Mouse (Mus musculus): ENCODE data around the gene Vmn2r17. TPM values are rescaled to one million over a fixed set of nuclear protein-coding genes. Genes with fewer than 3 reads are reported as not detected.

Gene Vmn2r17
- polyA plus RNA-seq (2012; rRNA removed), result not detected in 2 replicates

DNA sequence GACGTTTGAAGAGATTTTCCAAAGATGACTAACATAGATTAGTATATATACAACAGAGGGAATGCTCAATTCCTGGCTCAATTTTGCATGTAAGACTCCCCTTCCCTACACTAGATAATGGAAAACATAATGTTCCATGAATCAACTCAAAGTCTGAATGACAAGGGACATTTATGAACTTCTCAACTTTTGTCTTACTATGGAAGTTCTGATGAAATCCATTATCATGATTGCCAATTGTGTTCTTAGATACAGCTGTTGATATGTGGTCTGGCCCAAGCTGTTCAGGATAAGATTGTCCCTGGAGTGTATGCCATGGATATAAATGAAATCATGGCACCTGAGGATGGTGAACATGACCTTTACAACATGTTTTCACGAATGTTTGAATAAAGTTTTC, at the start of gene Vmn2r17:
Gene Vmn2r17 (plus strand): TSS at position 301 of the 400 bp plus-strand sequence.
- H3K36me3 ChIP-seq (ENCODE audit: control insufficient read depth, insufficient read depth, low read length), result no peaks in the 10 kb centered on the region
- no peak within 1 kb of the TSS for H3K4me3 ChIP-seq (ENCODE audit: control insufficient read depth, low read depth, low read length)
- H3K4me1 ChIP-seq (ENCODE audit: control insufficient read depth, insufficient read depth, low read length), result no peaks in the 10 kb centered on the region
- H3K27ac ChIP-seq (ENCODE audit: control insufficient read depth, insufficient read depth, low read depth, low read length), result no peak within 1 kb of the TSS
- TF ChIP-seq POLR2A (IDR thresholded peaks at IDR 0.05; ENCODE audit: control insufficient read depth, low read depth, low read length), result no peak
- H3K27me3 ChIP-seq (ENCODE audit: control insufficient read depth, insufficient read depth, low read length), result no peaks in the 10 kb centered on the region

GRCm38 (mm10) chr5:109466576-109467506, 47.4 kb downstream of the Vmn2r17 start:
- TF ChIP-seq POLR2A (IDR thresholded peaks at IDR 0.05; ENCODE audit: control insufficient read depth, low read depth, low read length), result peak; percentile 24; the same call in 1 of the 2 replicates
- no peak for TF ChIP-seq CTCF (IDR thresholded peaks at IDR 0.05; ENCODE audit: control insufficient read depth, insufficient read depth, insufficient replicate concordance, low read depth, low read length)
- H3K27ac ChIP-seq (ENCODE audit: control insufficient read depth, insufficient read depth, low read depth, low read length), result no peak overlapping the region
- peaks cover 2% of the 10 kb centered on the region; the same call in 1 of the 2 replicates for H3K4me1 ChIP-seq (ENCODE audit: control insufficient read depth, insufficient read depth, low read length)
- H3K27me3 ChIP-seq (ENCODE audit: control insufficient read depth, insufficient read depth, low read length), result no peaks in the 10 kb centered on the region
- no peaks in the 10 kb centered on the region for H3K36me3 ChIP-seq (ENCODE audit: control insufficient read depth, insufficient read depth, low read length)
- peak overlapping the region; percentile 84 for H3K4me3 ChIP-seq (ENCODE audit: control insufficient read depth, low read depth, low read length)

DNA sequence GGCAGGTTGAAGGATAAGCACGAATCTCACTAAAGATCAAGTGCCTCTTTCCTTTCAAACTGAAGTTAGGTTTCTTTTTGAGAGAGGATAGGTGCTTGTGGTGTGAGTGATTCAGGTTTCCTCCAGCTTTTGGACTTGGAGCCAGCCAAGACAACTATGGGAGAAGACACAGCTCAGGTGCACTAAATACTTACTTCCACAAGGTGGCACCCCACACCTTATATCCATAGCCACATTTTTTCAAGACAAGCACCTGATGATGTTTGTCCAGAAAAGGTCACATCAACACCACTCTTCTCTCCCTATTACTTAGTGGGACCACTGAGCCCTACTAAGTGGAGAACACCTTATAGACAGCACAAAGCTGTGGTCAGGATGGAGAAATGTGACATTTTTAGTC, 87.2 kb downstream of the Vmn2r17 start:
- no peak; the same call in 1 of the 2 replicates for TF ChIP-seq CTCF (IDR thresholded peaks at IDR 0.05; ENCODE audit: control insufficient read depth, insufficient read depth, insufficient replicate concordance, low read depth, low read length)
- TF ChIP-seq POLR2A (IDR thresholded peaks at IDR 0.05; ENCODE audit: control insufficient read depth, low read depth, low read length), result no peak
- H3K36me3 ChIP-seq (ENCODE audit: control insufficient read depth, insufficient read depth, low read length), result no peaks in the 10 kb centered on the region
- no peak overlapping the region for H3K4me3 ChIP-seq (ENCODE audit: control insufficient read depth, low read depth, low read length)
- no peaks in the 10 kb centered on the region for H3K27me3 ChIP-seq (ENCODE audit: control insufficient read depth, insufficient read depth, low read length)
- no peaks in the 10 kb centered on the region for H3K4me1 ChIP-seq (ENCODE audit: control insufficient read depth, insufficient read depth, low read length)
- no peak overlapping the region for H3K27ac ChIP-seq (ENCODE audit: control insufficient read depth, insufficient read depth, low read depth, low read length)

Other genes starting within 250 kb of the Vmn2r17 start
- gene Vmn2r13, start 227.5 kb upstream of the Vmn2r17 start, polyA plus RNA-seq (2012; rRNA removed), result not detected in 2 replicates
- gene Vmn2r14, start 195.0 kb upstream of the Vmn2r17 start, polyA plus RNA-seq (2012; rRNA removed), result not detected in 2 replicates
- gene Vmn2r15, start 122.0 kb upstream of the Vmn2r17 start, polyA plus RNA-seq (2012; rRNA removed), result not detected in 2 replicates
- gene Vmn2r16, start 89.5 kb upstream of the Vmn2r17 start, polyA plus RNA-seq (2012; rRNA removed), result not detected in 2 replicates
- gene Crlf2, start 139.3 kb downstream of the Vmn2r17 start, polyA plus RNA-seq (2012; rRNA removed), result 24.0 and 26.3 TPM in 2 replicates